Mouse (Mus musculus): ENCODE measurements around the gene Atp6v0d1. TPM values are rescaled to one million over a fixed set of nuclear protein-coding genes. Genes with fewer than 3 reads are reported as not detected.
"Not testable (repeated sequence)": the region's sequence is repeated elsewhere in the genome, so short reads cannot be mapped to it uniquely, and the experiment has no call there.

Gene Atp6v0d1
- polyA plus RNA-seq, 1 experiment from 2014 or later: 78.2 TPM

- not testable (repeated sequence) for H3K9ac ChIP-seq; H3K9me3 ChIP-seq; H3K4me3 ChIP-seq (replicated peaks); H3K27me3 ChIP-seq (replicated peaks); H3K27ac ChIP-seq; H3K4me2 ChIP-seq (replicated peaks); ATAC-seq; H3K36me3 ChIP-seq
- peaks cover 23% of the 10 kb centered on the region for H3K4me1 ChIP-seq (replicated peaks)
- WGBS: 79% methylated on average over 3 of the region's 3 CpGs
These were observed 36.7 kb upstream of the Atp6v0d1 start for GRCm38 (mm10) chr8:105602540-105602939.

GRCm38 (mm10) chr8:105601301-105601700 lies 35.5 kb upstream of the Atp6v0d1 start:
- 77% methylated on average over 5 of the region's 5 CpGs for WGBS

GRCm38 (mm10) chr8:105598777-105599176 lies 32.9 kb upstream of the Atp6v0d1 start:
- H3K4me1 ChIP-seq (replicated peaks): peaks cover 14% of the 10 kb centered on the region
- no peaks in the 10 kb centered on the region for H3K27me3 ChIP-seq (replicated peaks)
- H3K36me3 ChIP-seq: no peaks in the 10 kb centered on the region
- WGBS: 70% methylated on average over 6 of the region's 6 CpGs
- no peak overlapping the region for H3K27ac ChIP-seq
- no peak overlapping the region for H3K9ac ChIP-seq
- H3K4me2 ChIP-seq (replicated peaks): no peak overlapping the region
- H3K9me3 ChIP-seq: no peaks in the 10 kb centered on the region
- H3K4me3 ChIP-seq (replicated peaks): no peak overlapping the region
- no peak for ATAC-seq

More at GRCm38 (mm10) chr8:105601301-105601700, 35.5 kb upstream of the Atp6v0d1 start:
- Histone ChIP-seq H3K9me3 (no peaks in the 10 kb centered on the region), H3K4me2 (replicated peaks) (no peak overlapping the region), H3K27me3 (replicated peaks) (no peaks in the 10 kb centered on the region), H3K4me1 (replicated peaks) (peaks cover 18% of the 10 kb centered on the region), H3K36me3 (no peaks in the 10 kb centered on the region), H3K27ac (no peak overlapping the region), H3K4me3 (replicated peaks) (no peak overlapping the region), H3K9ac (no peak overlapping the region)
- no peak for ATAC-seq

GRCm38 (mm10) chr8:105596362-105597034 lies 30.7 kb upstream of the Atp6v0d1 start:
- no peak overlapping the region for H3K9ac ChIP-seq

GRCm38 (mm10) chr8:105594451-105595242 lies 28.8 kb upstream of the Atp6v0d1 start:
- peak; percentile 40; the same call in 1 of the 2 replicates for ATAC-seq
- WGBS: 47% methylated on average over 18 of the region's 18 CpGs
- H3K4me1 ChIP-seq (replicated peaks): peaks cover 14% of the 10 kb centered on the region
- H3K27ac ChIP-seq: peak overlapping the region; percentile 69
- no peaks in the 10 kb centered on the region for H3K9me3 ChIP-seq
- no peaks in the 10 kb centered on the region for H3K36me3 ChIP-seq
- H3K9ac ChIP-seq: no peak overlapping the region
- H3K27me3 ChIP-seq (replicated peaks): no peaks in the 10 kb centered on the region
- H3K4me2 ChIP-seq (replicated peaks): peak overlapping the region; percentile 49
- peak overlapping the region; percentile 12; the same call in 1 of the 2 replicates for H3K4me3 ChIP-seq (replicated peaks)

More at GRCm38 (mm10) chr8:105596362-105597034, 30.7 kb upstream of the Atp6v0d1 start:
- ATAC-seq: peak; percentile 83
- Histone ChIP-seq H3K4me1 (replicated peaks) (peaks cover 14% of the 10 kb centered on the region), H3K4me3 (replicated peaks) (peak overlapping the region; percentile 19), H3K27me3 (replicated peaks) (no peaks in the 10 kb centered on the region), H3K4me2 (replicated peaks) (peak overlapping the region; percentile 56), H3K36me3 (no peaks in the 10 kb centered on the region), H3K27ac (0 out of 2 replicates have a peak overlapping the region, but pooled peaks have one; percentile 27), H3K9me3 (no peaks in the 10 kb centered on the region)
- 8% methylated on average over 14 of the region's 14 CpGs for WGBS

- WGBS: 10% methylated on average over 15 of the region's 15 CpGs
- peak overlapping the region; percentile 69 for H3K27ac ChIP-seq
- H3K9me3 ChIP-seq: no peaks in the 10 kb centered on the region
- H3K27me3 ChIP-seq (replicated peaks): no peaks in the 10 kb centered on the region
- H3K9ac ChIP-seq: no peak overlapping the region
- peak overlapping the region; percentile 49 for H3K4me2 ChIP-seq (replicated peaks)
- peak; percentile 66 for ATAC-seq
- no peaks in the 10 kb centered on the region for H3K36me3 ChIP-seq
- peak overlapping the region; percentile 12; the same call in 1 of the 2 replicates for H3K4me3 ChIP-seq (replicated peaks)
- H3K4me1 ChIP-seq (replicated peaks): peaks cover 14% of the 10 kb centered on the region
These were observed 28.0 kb upstream of the Atp6v0d1 start for GRCm38 (mm10) chr8:105593859-105594258.

- Histone ChIP-seq H3K36me3 (no peaks in the 10 kb centered on the region), H3K4me2 (replicated peaks) (no peak overlapping the region), H3K9me3 (no peaks in the 10 kb centered on the region), H3K27ac (0 out of 2 replicates have a peak overlapping the region, but pooled peaks have one; percentile 32), H3K27me3 (replicated peaks) (no peaks in the 10 kb centered on the region), H3K9ac (no peak overlapping the region), H3K4me3 (replicated peaks) (no peak overlapping the region), H3K4me1 (replicated peaks) (peaks cover 14% of the 10 kb centered on the region)
- 74% methylated on average over 2 of the region's 2 CpGs for WGBS
- no peak for ATAC-seq
These were observed 26.6 kb upstream of the Atp6v0d1 start for GRCm38 (mm10) chr8:105592431-105592830.

GRCm38 (mm10) chr8:105579719-105580118 lies 13.9 kb upstream of the Atp6v0d1 start:
- Histone ChIP-seq H3K36me3 (no peaks in the 10 kb centered on the region), H3K4me1 (replicated peaks) (no peaks in the 10 kb centered on the region), H3K4me2 (replicated peaks) (no peak overlapping the region), H3K9me3 (no peaks in the 10 kb centered on the region), H3K9ac (no peak overlapping the region), H3K27me3 (replicated peaks) (no peaks in the 10 kb centered on the region), H3K27ac (no peak overlapping the region), H3K4me3 (replicated peaks) (no peak overlapping the region)
- ATAC-seq: no peak
- WGBS: 59% methylated on average over 3 of the region's 3 CpGs

GRCm38 (mm10) chr8:105575538-105575937 lies 9.7 kb upstream of the Atp6v0d1 start:
- WGBS: 57% methylated on average over 3 of the region's 3 CpGs
- Histone ChIP-seq H3K36me3 (no peaks in the 10 kb centered on the region), H3K9ac (no peak overlapping the region), H3K4me3 (replicated peaks) (no peak overlapping the region), H3K4me2 (replicated peaks) (no peak overlapping the region), H3K9me3 (no peaks in the 10 kb centered on the region), H3K27me3 (replicated peaks) (no peaks in the 10 kb centered on the region), H3K27ac (no peak overlapping the region), H3K4me1 (replicated peaks) (no peaks in the 10 kb centered on the region)
- ATAC-seq: no peak

- WGBS: 37% methylated on average over 6 of the region's 6 CpGs
- no peak for ATAC-seq
- H3K9me3 ChIP-seq: no peaks in the 10 kb centered on the region
These were observed 8.9 kb upstream of the Atp6v0d1 start for GRCm38 (mm10) chr8:105574741-105575140.

GRCm38 (mm10) chr8:105573427-105573826 lies 7.6 kb upstream of the Atp6v0d1 start:
- no peaks in the 10 kb centered on the region for H3K4me1 ChIP-seq (replicated peaks)
- no peaks in the 10 kb centered on the region for H3K36me3 ChIP-seq
- no peak overlapping the region for H3K27ac ChIP-seq
- no peaks in the 10 kb centered on the region for H3K27me3 ChIP-seq (replicated peaks)
- ATAC-seq: no peak
- no peak overlapping the region for H3K4me3 ChIP-seq (replicated peaks)
- no peak overlapping the region for H3K4me2 ChIP-seq (replicated peaks)
- no peak overlapping the region for H3K9ac ChIP-seq
- no peaks in the 10 kb centered on the region for H3K9me3 ChIP-seq

More at GRCm38 (mm10) chr8:105574741-105575140, 8.9 kb upstream of the Atp6v0d1 start:
- Histone ChIP-seq H3K4me2 (replicated peaks) (no peak overlapping the region), H3K4me3 (replicated peaks) (no peak overlapping the region), H3K9ac (no peak overlapping the region), H3K27ac (no peak overlapping the region), H3K27me3 (replicated peaks) (no peaks in the 10 kb centered on the region), H3K4me1 (replicated peaks) (no peaks in the 10 kb centered on the region), H3K36me3 (no peaks in the 10 kb centered on the region)

GRCm38 (mm10) chr8:105571810-105572209 lies 6.0 kb upstream of the Atp6v0d1 start:
- Histone ChIP-seq H3K27me3 (replicated peaks) (no peaks in the 10 kb centered on the region), H3K4me3 (replicated peaks) (no peak overlapping the region), H3K9me3 (no peaks in the 10 kb centered on the region), H3K9ac (no peak overlapping the region), H3K4me1 (replicated peaks) (peaks cover 4% of the 10 kb centered on the region), H3K36me3 (no peaks in the 10 kb centered on the region), H3K4me2 (replicated peaks) (no peak overlapping the region), H3K27ac (no peak overlapping the region)
- WGBS: 87% methylated on average over 9 of the region's 9 CpGs
- no peak for ATAC-seq
